Mouse (Mus musculus): ENCODE results near the gene Gm7247. TPM values are rescaled to one million over a fixed set of nuclear protein-coding genes. Genes with fewer than 3 reads are reported as not detected.
"Not testable (repeated sequence)": the region's sequence is repeated elsewhere in the genome, so short reads cannot be mapped to it uniquely, and the experiment has no call there.

The Gm7247 gene
- not detected in 2 replicates for polyA plus RNA-seq (2015; fragmentation: Nextera tagmentation; extraction: Ambion mirVana)

- H3K4me2 ChIP-seq, result no peak within 1 kb of the TSS
- no peaks in the 10 kb centered on the region for H3K4me1 ChIP-seq (replicated peaks)
- no peaks in the 10 kb centered on the region for H3K27me3 ChIP-seq
- no peaks in the 10 kb centered on the region for H3K9me3 ChIP-seq
- 86% methylated on average over 1 of the region's 1 CpGs for WGBS
- no peak within 1 kb of the TSS for H3K9ac ChIP-seq
- no peak within 1 kb of the TSS for H3K27ac ChIP-seq (replicated peaks)
- ATAC-seq (ENCODE audit: low FRiP score, low read depth), result no peak
- H3K36me3 ChIP-seq, result no peaks in the 10 kb centered on the region
- no peak within 1 kb of the TSS for H3K4me3 ChIP-seq
Measured at GRCm38 (mm10) chr14:51361456-51361855, at the start of gene Gm7247. Gene Gm7247 (plus strand): TSS chr14:51361756.

DNA sequence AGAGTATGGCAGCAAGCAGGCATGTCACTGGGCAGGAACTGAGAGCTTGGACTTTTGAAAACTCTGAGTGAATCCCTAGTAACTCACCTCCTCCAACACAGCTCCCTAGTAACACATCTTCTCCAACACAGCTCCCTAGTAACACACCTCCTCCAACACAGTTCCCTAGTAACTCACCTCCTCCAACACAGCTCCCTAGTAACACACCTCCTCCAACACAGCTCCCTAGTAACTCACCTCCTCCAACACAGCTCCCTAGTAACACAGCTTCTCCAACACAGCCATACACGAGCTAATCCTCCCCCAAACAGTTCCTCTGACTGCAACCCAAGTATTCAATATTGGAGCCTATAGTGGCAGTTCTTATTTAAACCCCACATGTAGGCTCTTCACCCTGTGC is 37.6 kb upstream of the Gm7247 start:
- no peaks in the 10 kb centered on the region for H3K4me1 ChIP-seq (replicated peaks)
- no peak overlapping the region for H3K9ac ChIP-seq
- no peaks in the 10 kb centered on the region for H3K27me3 ChIP-seq
- H3K27ac ChIP-seq (replicated peaks), result no peak overlapping the region
- 59% methylated on average over 1 of the region's 1 CpGs for WGBS
- H3K9me3 ChIP-seq, result no peaks in the 10 kb centered on the region
- no peak overlapping the region for H3K4me2 ChIP-seq
- no peak for ATAC-seq (ENCODE audit: low FRiP score, low read depth)
- H3K36me3 ChIP-seq, result no peaks in the 10 kb centered on the region
- no peak overlapping the region for H3K4me3 ChIP-seq

GRCm38 (mm10) chr14:51346027-51346426 is 15.5 kb upstream of the Gm7247 start:
- Histone ChIP-seq H3K36me3 (no peaks in the 10 kb centered on the region), H3K4me3 (no peak overlapping the region), H3K9me3 (no peaks in the 10 kb centered on the region), H3K4me1 (replicated peaks) (no peaks in the 10 kb centered on the region), H3K27me3 (no peaks in the 10 kb centered on the region), H3K4me2 (no peak overlapping the region), H3K27ac (replicated peaks) (no peak overlapping the region), H3K9ac (no peak overlapping the region)
- no peak for ATAC-seq (ENCODE audit: low FRiP score, low read depth)

- Histone ChIP-seq H3K27ac (replicated peaks) (no peak overlapping the region), H3K36me3 (no peaks in the 10 kb centered on the region), H3K4me2 (peak overlapping the region; percentile 94), H3K4me1 (replicated peaks) (no peaks in the 10 kb centered on the region), H3K9me3 (no peaks in the 10 kb centered on the region), H3K9ac (peak overlapping the region; percentile 56), H3K4me3 (peak overlapping the region; percentile 58), H3K27me3 (no peaks in the 10 kb centered on the region)
- peak; percentile 95 for ATAC-seq (ENCODE audit: low FRiP score, low read depth)
- WGBS, result 3% methylated on average over 69 of the region's 75 CpGs
Measured at GRCm38 (mm10) chr14:51358111-51358982, 3.2 kb upstream of the Gm7247 start.

DNA sequence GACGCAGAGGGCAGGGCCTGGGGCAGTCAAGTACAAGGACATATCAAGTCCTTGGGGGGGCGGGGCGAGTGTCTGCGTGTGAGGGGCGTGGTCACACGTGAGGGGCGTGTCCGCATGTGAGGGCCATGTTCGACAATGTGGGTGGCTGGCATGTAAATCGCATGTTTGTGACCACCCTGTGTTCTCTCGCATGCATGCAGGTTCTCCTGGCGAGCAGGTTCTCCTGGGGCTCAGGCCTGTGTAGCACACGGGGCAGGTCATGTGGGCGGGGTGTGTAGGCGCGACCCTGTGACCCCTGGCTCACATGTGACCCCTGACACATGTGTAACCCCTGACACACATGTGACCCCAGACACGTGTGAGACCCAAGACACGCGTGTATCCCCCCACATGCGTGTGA is 21.2 kb downstream of the Gm7247 start:
- no peaks in the 10 kb centered on the region for H3K36me3 ChIP-seq
- H3K9me3 ChIP-seq, result peaks cover 7% of the 10 kb centered on the region; the same call in 1 of the 2 replicates
- no peak overlapping the region for H3K9ac ChIP-seq
- no peak overlapping the region for H3K4me3 ChIP-seq
- H3K4me2 ChIP-seq, result no peak overlapping the region
- WGBS, result 94% methylated on average over 20 of the region's 20 CpGs
- H3K27me3 ChIP-seq, result no peaks in the 10 kb centered on the region
- no peak for ATAC-seq (ENCODE audit: low FRiP score, low read depth)
- H3K4me1 ChIP-seq (replicated peaks), result no peaks in the 10 kb centered on the region
- no peak overlapping the region for H3K27ac ChIP-seq (replicated peaks)

GRCm38 (mm10) chr14:51384351-51384750 is 22.8 kb downstream of the Gm7247 start:
- Histone ChIP-seq H3K9me3 (peaks cover 13% of the 10 kb centered on the region; the same call in 1 of the 2 replicates), H3K4me3 (no peak overlapping the region), H3K4me2 (no peak overlapping the region), H3K9ac (no peak overlapping the region), H3K4me1 (replicated peaks) (no peaks in the 10 kb centered on the region), H3K36me3 (no peaks in the 10 kb centered on the region), H3K27me3 (no peaks in the 10 kb centered on the region), H3K27ac (replicated peaks) (no peak overlapping the region)
- whole genome bisulfite sequencing, result 97% methylated on average over 10 of the region's 10 CpGs
- peak; percentile 48; the same call in 1 of the 2 replicates for ATAC-seq (ENCODE audit: low FRiP score, low read depth)

DNA sequence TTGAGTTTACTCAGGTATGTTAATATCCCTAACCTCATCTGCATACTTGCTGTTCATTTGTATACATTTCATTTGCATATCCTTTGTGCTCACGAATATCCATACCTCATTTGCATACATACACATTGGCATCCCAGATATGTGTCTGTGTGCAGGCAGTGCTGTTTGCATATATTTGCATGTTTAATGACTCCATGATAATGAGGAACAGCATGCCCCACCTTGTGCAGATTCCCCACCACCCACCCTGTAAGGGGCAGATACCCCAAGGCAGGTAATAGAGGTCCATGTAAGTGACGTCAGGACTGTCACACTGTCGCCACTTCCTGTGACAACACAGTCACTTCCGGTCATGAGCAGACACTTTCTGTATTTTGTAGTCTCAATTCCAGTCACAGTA is 24.2 kb downstream of the Gm7247 start:
- Histone ChIP-seq H3K27ac (replicated peaks) (no peak overlapping the region), H3K4me1 (replicated peaks) (no peaks in the 10 kb centered on the region), H3K27me3 (no peaks in the 10 kb centered on the region), H3K36me3 (no peaks in the 10 kb centered on the region), H3K9ac (no peak overlapping the region), H3K9me3 (peaks cover 13% of the 10 kb centered on the region; the same call in 1 of the 2 replicates), H3K4me2 (no peak overlapping the region), H3K4me3 (no peak overlapping the region)
- ATAC-seq (ENCODE audit: low FRiP score, low read depth), result peak; percentile 68
- WGBS, result 59% methylated on average over 4 of the region's 4 CpGs

DNA sequence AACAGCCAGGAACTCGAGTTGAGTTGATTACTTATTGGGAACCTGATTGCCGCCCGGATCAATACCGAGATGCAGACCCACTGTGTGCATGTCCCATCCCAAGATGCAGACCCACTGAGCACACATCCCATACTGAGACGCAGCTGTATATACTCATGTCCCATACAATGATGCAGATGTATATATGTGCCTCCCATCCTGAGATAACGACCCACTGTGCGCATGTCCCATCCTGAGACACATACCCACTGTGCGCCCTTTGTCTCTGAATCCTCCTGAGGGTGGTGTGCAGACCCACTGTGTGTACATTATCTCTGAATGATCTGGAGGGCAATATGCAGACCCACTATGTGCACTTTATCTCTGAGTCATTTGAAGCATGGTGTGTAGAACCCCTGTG is 26.2 kb downstream of the Gm7247 start:
- WGBS, result 94% methylated on average over 8 of the region's 8 CpGs
- H3K36me3 ChIP-seq, result no peaks in the 10 kb centered on the region
- H3K27me3 ChIP-seq, result no peaks in the 10 kb centered on the region
- H3K4me2 ChIP-seq, result no peak overlapping the region
- no peaks in the 10 kb centered on the region for H3K4me1 ChIP-seq (replicated peaks)
- no peak overlapping the region for H3K27ac ChIP-seq (replicated peaks)
- no peak overlapping the region for H3K4me3 ChIP-seq
- peaks cover 13% of the 10 kb centered on the region; the same call in 1 of the 2 replicates for H3K9me3 ChIP-seq
- H3K9ac ChIP-seq, result no peak overlapping the region
- ATAC-seq (ENCODE audit: low FRiP score, low read depth), result no peak

- Histone ChIP-seq H3K9ac (no peak overlapping the region), H3K4me1 (replicated peaks) (no peaks in the 10 kb centered on the region), H3K36me3 (no peaks in the 10 kb centered on the region), H3K27me3 (no peaks in the 10 kb centered on the region), H3K27ac (replicated peaks) (no peak overlapping the region), H3K4me3 (no peak overlapping the region), H3K9me3 (peaks cover 13% of the 10 kb centered on the region; the same call in 1 of the 2 replicates), H3K4me2 (no peak overlapping the region)
- no peak; the same call in 1 of the 2 replicates for ATAC-seq (ENCODE audit: low FRiP score, low read depth)
- 97% methylated on average over 9 of the region's 9 CpGs for WGBS
Measured at GRCm38 (mm10) chr14:51388222-51388621, 26.7 kb downstream of the Gm7247 start.

GRCm38 (mm10) chr14:51410520-51410919 is 49.0 kb downstream of the Gm7247 start, which contains the start of gene Vmn2r88:
Gene Vmn2r88 (plus strand): TSS chr14:51410820.
- Histone ChIP-seq H3K9ac (no peak within 1 kb of the TSS), H3K27me3 (no peaks in the 10 kb centered on the region), H3K27ac (replicated peaks) (no peak within 1 kb of the TSS), H3K36me3 (no peaks in the 10 kb centered on the region), H3K4me2 (no peak within 1 kb of the TSS), H3K9me3 (no peaks in the 10 kb centered on the region), H3K4me3 (no peak within 1 kb of the TSS), H3K4me1 (replicated peaks) (no peaks in the 10 kb centered on the region)
- ATAC-seq (ENCODE audit: low FRiP score, low read depth), result no peak
- 78% methylated on average over 1 of the region's 1 CpGs for WGBS

DNA sequence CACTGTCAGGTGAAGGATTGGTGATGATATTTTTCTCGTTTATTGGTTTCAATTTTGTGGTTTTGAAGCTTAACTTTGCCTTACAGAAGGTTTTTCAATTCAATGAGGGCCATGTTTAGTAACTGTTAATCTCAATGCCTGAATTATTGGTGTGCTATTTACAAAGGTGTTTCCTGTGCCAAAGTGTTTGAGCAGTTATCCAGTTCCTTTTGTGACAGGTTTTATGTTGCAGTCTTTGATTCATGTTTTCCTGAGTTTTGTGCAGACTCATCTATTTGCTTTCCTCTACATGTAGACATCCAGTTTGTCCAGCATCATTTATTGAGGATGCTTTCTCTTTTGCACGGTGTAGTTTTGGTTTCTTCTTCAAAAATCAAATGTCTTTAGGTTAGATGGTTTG is 62.3 kb downstream of the Gm7247 start:
- H3K9ac ChIP-seq, result no peak overlapping the region
- no peaks in the 10 kb centered on the region for H3K27me3 ChIP-seq
- no peak overlapping the region for H3K4me3 ChIP-seq
- no peaks in the 10 kb centered on the region for H3K36me3 ChIP-seq
- no peak for ATAC-seq (ENCODE audit: low FRiP score, low read depth)
- H3K4me1 ChIP-seq (replicated peaks), result no peaks in the 10 kb centered on the region
- no peak overlapping the region for H3K27ac ChIP-seq (replicated peaks)
- whole genome bisulfite sequencing, result 75% methylated on average over 2 of the region's 2 CpGs
- H3K9me3 ChIP-seq, result no peaks in the 10 kb centered on the region
- H3K4me2 ChIP-seq, result no peak overlapping the region

DNA sequence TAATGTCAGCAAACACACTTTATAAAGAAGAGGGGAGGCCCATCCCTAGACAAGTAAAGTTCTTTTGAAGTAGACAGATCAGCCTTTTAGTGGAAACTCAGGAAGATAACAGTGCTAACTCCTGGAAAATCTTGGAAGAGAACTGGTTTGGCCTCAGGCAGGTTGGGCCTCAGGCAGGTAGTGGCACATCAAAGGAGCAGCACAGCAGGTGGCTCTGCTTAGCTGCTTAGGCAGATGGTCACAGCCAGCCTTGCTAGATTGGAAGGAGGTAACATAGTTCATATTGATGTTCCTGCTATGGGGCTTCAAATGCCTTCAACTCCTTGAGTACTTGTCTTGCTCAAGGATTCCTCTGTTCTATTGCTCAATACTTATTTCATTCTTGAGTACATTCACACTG is 68.6 kb downstream of the Gm7247 start:
- not testable (repeated sequence) for H3K27ac ChIP-seq (replicated peaks); H3K9me3 ChIP-seq; H3K36me3 ChIP-seq; H3K4me2 ChIP-seq; H3K9ac ChIP-seq; H3K27me3 ChIP-seq; ATAC-seq (ENCODE audit: low FRiP score, low read depth); H3K4me1 ChIP-seq (replicated peaks); H3K4me3 ChIP-seq
